Mouse (Mus musculus): Measurements from ENCODE around the gene Trpm1.

- TF ChIP-seq POLR2A (IDR thresholded peaks at IDR 0.05; ENCODE audit: low read depth, low read length) (no peak), CTCF (IDR thresholded peaks at IDR 0.05; ENCODE audit: borderline replicate concordance, insufficient read depth, low read length) (no peak)
These were observed 74.7 kb downstream of the Trpm1 start for GRCm38 (mm10) chr7:64228300-64228699.
